Mouse (Mus musculus) ES-Bruce4 (cell line): ENCODE measurements at regions not wholly inside any gene's neighbourhood (a gene's known extent, or its start where the extent isn't known, plus 50 kb on each side); places are given as distances from the start of the nearest gene placed in this dataset.

Experiments
- CTCF ChIP-seq: IDR thresholded peaks from one replicate; pipeline ENCODE4 v1.8.1; 2011; ENCODE audit warnings: low read depth, low read length
- POLR2A ChIP-seq: IDR thresholded peaks from one replicate; pipeline ENCODE4 v1.8.1; 2011; ENCODE audit warnings: low read length; ENCODE audit not compliant: insufficient read depth

- TF ChIP-seq CTCF = no peak
- TF ChIP-seq POLR2A = no peak
Measured at GRCm38 (mm10) chr5:43074536-43074935, 158.4 kb upstream of the Cpeb2 start.
